Mouse (Mus musculus) embryonic facial prominence, embryonic 14.5 days (tissue): ENCODE results near the gene Acbd6. TPM values are rescaled to one million over a fixed set of nuclear protein-coding genes. Genes with fewer than 3 reads are reported as not detected.

ENCODE experiments used
- ATAC-seq: fragments of 200-750 bp; cut with Nextera tagmentation; 2 replicates; pipeline ENCODE4 v1.8.0; 2017; ENCODE audit warnings: low read depth, moderate number of reproducible peaks, moderate TSS enrichment
- DNase-seq: peaks from one replicate; pipeline ENCODE4 v3.0.0-alpha.2; 2015; ENCODE audit warnings: low spot score
- H3K27ac ChIP-seq: fragments of 300-500 bp; sonication (generic); replicated peaks from 2 replicates; pipeline ENCODE4 v1.5.1; 2014; ENCODE audit warnings: low read depth, mild to moderate bottlenecking, low read length, moderate library complexity
- H3K27me3 ChIP-seq: fragments of 300-500 bp; sonication (generic); replicated peaks from 2 replicates; pipeline ENCODE4 v1.6.1; 2014; ENCODE audit warnings: low read length; ENCODE audit not compliant: control insufficient read depth, insufficient read depth
- H3K36me3 ChIP-seq: fragments of 300-500 bp; sonication (generic); 2 replicates; pipeline ENCODE4 v1.6.1; 2014; ENCODE audit warnings: low read length, mixed read lengths; ENCODE audit not compliant: control insufficient read depth, insufficient read depth
- H3K4me1 ChIP-seq: fragments of 300-500 bp; sonication (generic); 2 replicates; pipeline ENCODE4 v1.6.1; 2014; ENCODE audit warnings: antibody characterized with exemption, low read length; ENCODE audit not compliant: control insufficient read depth, insufficient read depth
- H3K4me2 ChIP-seq: fragments of 300-500 bp; sonication (generic); 2 replicates; pipeline ENCODE4 v1.6.1; 2014; ENCODE audit warnings: low read depth, mild to moderate bottlenecking, low read length, moderate library complexity, mixed read lengths
- H3K4me3 ChIP-seq: fragments of 300-500 bp; sonication (generic); 2 replicates; pipeline ENCODE4 v1.5.1; 2014; ENCODE audit warnings: low read depth, mild to moderate bottlenecking, low read length
- H3K9ac ChIP-seq: fragments of 300-500 bp; sonication (generic); 2 replicates; pipeline ENCODE4 v1.6.1; 2014; ENCODE audit warnings: low read depth, mild to moderate bottlenecking, low read length, moderate library complexity, mixed read lengths
- H3K9me3 ChIP-seq: fragments of 300-500 bp; sonication (generic); 2 replicates; pipeline ENCODE4 v1.6.1; 2016; ENCODE audit warnings: low read length; ENCODE audit not compliant: control insufficient read depth
- WGBS: fragments of 180-500 bp; shearing (Covaris S2); extraction: QIAGEN DNeasy Blood & Tissue Kit; methylation state at CpG from one replicate; pipeline ENCODE4 v1.1.7; 2014; 5-methylcytosine and 5-hydroxymethylcytosine counted together
- polyA plus RNA-seq: library from polyadenylated mRNA; unstranded; fragments of >200 nt; fragmentation: Nextera tagmentation; extraction: Ambion mirVana; gene quantifications from 2 replicates; pipeline ENCODE4 v1.2.1, GENCODE M21; 2014

Acbd6 gene
- polyA plus RNA-seq, 1 experiment from 2014 or later = 72.7 TPM

DNA sequence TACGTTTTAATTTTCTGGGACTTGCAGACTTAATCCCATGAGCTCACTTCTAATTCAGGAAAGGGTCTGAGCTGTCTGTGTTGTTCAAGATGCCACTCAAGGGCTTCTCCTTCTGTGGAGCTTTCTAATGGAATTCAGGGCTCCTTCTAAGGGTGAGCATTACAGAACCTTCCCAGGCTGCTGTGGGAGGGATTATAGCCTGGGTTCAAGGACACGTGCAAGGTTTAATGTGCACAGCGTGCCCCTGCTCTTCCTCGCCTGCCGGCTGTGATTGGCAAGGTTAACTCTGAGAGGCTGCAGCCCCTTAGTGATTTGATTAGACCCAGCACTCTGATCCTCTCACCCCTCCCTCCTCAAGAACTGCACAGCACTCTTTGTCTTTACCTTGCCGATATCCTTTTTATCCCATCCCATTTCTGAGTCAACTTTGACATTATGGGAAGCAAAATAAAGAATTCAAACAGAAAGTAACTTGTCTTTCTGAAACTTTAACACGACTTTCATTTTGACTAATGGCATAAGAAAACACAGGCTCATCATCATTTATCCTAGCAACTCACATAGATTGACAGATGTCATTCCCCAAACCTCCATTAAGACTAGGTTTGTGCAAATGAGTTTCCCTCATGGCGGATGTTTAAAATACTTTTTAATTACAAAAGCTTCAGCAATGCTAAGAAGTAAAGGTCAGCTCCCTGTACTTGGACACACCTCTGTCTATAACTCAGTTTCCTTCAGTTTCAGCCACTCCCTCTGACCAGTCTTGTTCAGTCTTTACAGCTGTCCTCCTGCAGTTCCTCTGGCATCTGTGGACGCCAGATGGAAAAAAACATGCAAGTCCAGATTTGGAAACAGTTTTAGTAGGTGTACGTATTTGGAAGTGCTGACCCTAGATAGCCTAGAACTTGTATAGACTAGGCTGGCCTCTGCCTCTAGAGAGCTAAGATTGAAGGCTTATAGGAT lies 88.7 kb downstream of the Acbd6 start:
- ATAC-seq = no peak
- DNase-seq = no peak
- no peak overlapping the region for H3K9ac ChIP-seq
- H3K4me1 ChIP-seq = no peaks in the 10 kb centered on the region
- no peaks in the 10 kb centered on the region for H3K36me3 ChIP-seq
- H3K4me2 ChIP-seq = no peak overlapping the region
- H3K27me3 ChIP-seq = no peaks in the 10 kb centered on the region
- no peak overlapping the region for H3K4me3 ChIP-seq
- H3K9me3 ChIP-seq = no peaks in the 10 kb centered on the region
- no peak overlapping the region for H3K27ac ChIP-seq
- 46% methylated on average over 10 of the region's 10 CpGs for WGBS

GRCm38 (mm10) chr1:155650121-155650846 lies 92.4 kb downstream of the Acbd6 start:
- no peak for ATAC-seq
- no peaks in the 10 kb centered on the region for H3K27me3 ChIP-seq
- WGBS = 77% methylated on average over 9 of the region's 9 CpGs
- H3K4me3 ChIP-seq = no peak overlapping the region
- H3K27ac ChIP-seq = no peak overlapping the region
- H3K9ac ChIP-seq = no peak overlapping the region
- no peak overlapping the region for H3K4me2 ChIP-seq
- no peaks in the 10 kb centered on the region for H3K4me1 ChIP-seq
- DNase-seq = peak; percentile 7
- H3K36me3 ChIP-seq = no peaks in the 10 kb centered on the region
- H3K9me3 ChIP-seq = no peaks in the 10 kb centered on the region

- Histone ChIP-seq H3K36me3 (no peaks in the 10 kb centered on the region), H3K9ac (no peak overlapping the region), H3K27me3 (no peaks in the 10 kb centered on the region), H3K4me3 (no peak overlapping the region), H3K4me1 (no peaks in the 10 kb centered on the region), H3K27ac (no peak overlapping the region), H3K4me2 (no peak overlapping the region), H3K9me3 (no peaks in the 10 kb centered on the region)
- 30% methylated on average over 3 of the region's 3 CpGs for WGBS
- DNase-seq (peak; percentile 21), ATAC-seq (no peak)
Observed at GRCm38 (mm10) chr1:155654961-155655360, 97.0 kb downstream of the Acbd6 start.

- no peak for DNase-seq
- H3K9ac ChIP-seq = no peak overlapping the region
- WGBS = 66% methylated on average over 5 of the region's 5 CpGs
Observed at GRCm38 (mm10) chr1:155656321-155656720, 98.4 kb downstream of the Acbd6 start.

DNA sequence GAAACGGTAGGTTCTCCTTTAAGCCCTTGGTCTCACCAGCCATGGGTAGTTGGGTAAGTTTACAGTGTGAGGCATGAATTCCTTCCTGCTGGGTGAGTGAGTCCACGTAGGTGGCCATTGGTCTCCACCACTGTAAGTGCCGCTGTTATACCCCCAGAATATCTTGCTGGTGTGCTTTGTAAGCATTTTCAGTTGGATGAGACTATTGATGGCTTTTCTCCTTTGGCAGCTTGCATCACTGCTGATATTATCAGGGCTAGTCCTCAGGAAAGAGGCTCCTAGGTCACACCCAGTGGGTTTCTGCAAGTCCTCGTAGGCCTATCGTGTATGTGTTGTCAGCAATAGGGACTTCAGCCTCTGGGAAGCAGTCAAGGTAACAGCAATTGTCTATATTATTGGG lies 106.1 kb downstream of the Acbd6 start:
- H3K4me1 ChIP-seq = no peaks in the 10 kb centered on the region
- H3K9ac ChIP-seq = no peak overlapping the region
- H3K27ac ChIP-seq = no peak overlapping the region
- H3K4me3 ChIP-seq = no peak overlapping the region
- no peaks in the 10 kb centered on the region for H3K27me3 ChIP-seq
- DNase-seq = no peak
- no peaks in the 10 kb centered on the region for H3K36me3 ChIP-seq
- ATAC-seq = no peak
- 87% methylated on average over 5 of the region's 5 CpGs for WGBS
- H3K9me3 ChIP-seq = no peaks in the 10 kb centered on the region
- H3K4me2 ChIP-seq = no peak overlapping the region

More at GRCm38 (mm10) chr1:155656321-155656720, 98.4 kb downstream of the Acbd6 start:
- no peaks in the 10 kb centered on the region for H3K36me3 ChIP-seq
- H3K27me3 ChIP-seq = no peaks in the 10 kb centered on the region
- H3K27ac ChIP-seq = no peak overlapping the region
- H3K4me2 ChIP-seq = no peak overlapping the region
- no peaks in the 10 kb centered on the region for H3K9me3 ChIP-seq
- no peak for ATAC-seq
- no peak overlapping the region for H3K4me3 ChIP-seq
- H3K4me1 ChIP-seq = no peaks in the 10 kb centered on the region

- no peak overlapping the region for H3K4me2 ChIP-seq
- H3K36me3 ChIP-seq = no peaks in the 10 kb centered on the region
- ATAC-seq = no peak
- H3K9me3 ChIP-seq = no peaks in the 10 kb centered on the region
- H3K4me1 ChIP-seq = no peaks in the 10 kb centered on the region
- no peaks in the 10 kb centered on the region for H3K27me3 ChIP-seq
- WGBS = 91% methylated on average over 6 of the region's 6 CpGs
- no peak for DNase-seq
- H3K4me3 ChIP-seq = no peak overlapping the region
- no peak overlapping the region for H3K27ac ChIP-seq
- H3K9ac ChIP-seq = no peak overlapping the region
Observed at GRCm38 (mm10) chr1:155675570-155675969, 117.7 kb downstream of the Acbd6 start.

DNA sequence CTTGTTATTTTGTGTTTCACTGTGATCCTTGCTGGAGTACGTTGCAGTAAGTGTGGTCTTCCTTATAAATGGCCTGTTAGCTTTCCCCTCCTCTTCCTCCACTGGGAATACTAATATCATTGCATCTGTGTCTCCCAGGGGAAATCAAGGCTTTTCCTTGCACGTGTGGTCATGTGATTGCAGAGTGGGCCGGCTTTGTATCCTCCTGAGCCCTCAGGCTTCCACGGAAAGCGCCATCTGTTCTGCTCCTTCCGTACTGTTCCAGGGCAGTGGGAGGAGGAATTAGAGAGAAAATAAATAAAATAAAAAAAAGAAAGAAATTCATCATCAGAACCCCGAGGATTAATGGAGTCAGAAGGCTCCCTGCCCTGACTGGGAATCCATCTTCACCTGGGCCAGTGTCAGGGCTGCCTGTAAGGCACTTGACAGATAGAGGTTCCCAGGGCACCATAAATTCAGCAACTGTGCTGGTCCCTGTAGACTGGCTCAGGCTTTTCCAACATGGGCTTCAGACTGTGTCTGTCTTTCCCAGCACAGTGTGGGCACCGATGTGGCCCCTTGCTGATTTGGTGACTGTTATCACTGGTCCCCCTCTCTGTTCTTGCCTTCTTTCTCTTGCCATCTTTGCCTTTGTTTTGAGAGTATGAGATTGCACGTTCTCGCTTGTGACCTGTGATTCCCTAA lies 123.3 kb downstream of the Acbd6 start:
- WGBS = 50% methylated on average over 10 of the region's 10 CpGs
- Histone ChIP-seq H3K36me3 (no peaks in the 10 kb centered on the region), H3K4me3 (no peak overlapping the region), H3K4me2 (no peak overlapping the region), H3K9ac (no peak overlapping the region), H3K27me3 (no peaks in the 10 kb centered on the region), H3K27ac (no peak overlapping the region), H3K4me1 (no peaks in the 10 kb centered on the region), H3K9me3 (no peaks in the 10 kb centered on the region)
- DNase-seq (peak; percentile 57), ATAC-seq (peak; percentile 79)

DNA sequence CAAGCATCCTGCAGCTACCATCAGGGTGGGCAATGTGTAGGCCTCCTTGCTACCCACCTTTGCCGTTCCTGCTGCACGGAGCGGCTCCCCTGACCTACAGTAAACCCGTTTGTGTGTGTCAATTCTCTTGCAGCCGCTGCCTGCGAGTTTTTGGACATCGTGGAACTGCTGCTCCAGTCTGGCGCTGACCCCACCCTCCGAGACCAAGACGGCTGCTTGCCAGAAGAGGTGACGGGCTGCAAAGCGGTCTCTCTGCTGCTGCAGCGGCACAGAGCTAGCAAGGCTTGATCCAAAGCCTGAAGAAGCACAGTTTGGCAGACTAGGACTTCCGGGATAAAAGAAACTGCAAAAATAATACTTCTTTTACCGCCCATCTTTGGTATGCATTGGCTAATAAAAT lies 128.9 kb downstream of the Acbd6 start:
- Histone ChIP-seq H3K27me3 (no peaks in the 10 kb centered on the region), H3K4me3 (no peak overlapping the region), H3K4me2 (no peak overlapping the region), H3K4me1 (no peaks in the 10 kb centered on the region), H3K27ac (no peak overlapping the region), H3K36me3 (no peaks in the 10 kb centered on the region), H3K9me3 (no peaks in the 10 kb centered on the region), H3K9ac (no peak overlapping the region)
- WGBS = 79% methylated on average over 15 of the region's 15 CpGs
- DNase-seq (no peak), ATAC-seq (no peak)
